Mouse (Mus musculus) layer of hippocampus, postnatal 25 days (tissue): ENCODE data around the gene Gm3055. TPM values are rescaled to one million over a fixed set of nuclear protein-coding genes. Genes with fewer than 3 reads are reported as not detected.
"Not testable (repeated sequence)": the region's sequence is repeated elsewhere in the genome, so short reads cannot be mapped to it uniquely, and the experiment has no call there.

Source experiments
- DNase-seq, 2 experiments: peaks; one replicate each; pipeline ENCODE4 v3.0.0; 2022; ENCODE audit warnings: mixed read lengths in 2 of 2, low spot score in 1 of 2; ENCODE audit errors: extremely low spot score in 1 of 2
- total RNA-seq, 2 experiments: library from RNA; stranded (reverse); gene quantifications; 2 replicates each; pipeline ENCODE4 v1.2.3; 2021

Gm3055 gene
- 1 to 10 TPM; 7.3 to 7.5 TPM for total RNA-seq

DNA sequence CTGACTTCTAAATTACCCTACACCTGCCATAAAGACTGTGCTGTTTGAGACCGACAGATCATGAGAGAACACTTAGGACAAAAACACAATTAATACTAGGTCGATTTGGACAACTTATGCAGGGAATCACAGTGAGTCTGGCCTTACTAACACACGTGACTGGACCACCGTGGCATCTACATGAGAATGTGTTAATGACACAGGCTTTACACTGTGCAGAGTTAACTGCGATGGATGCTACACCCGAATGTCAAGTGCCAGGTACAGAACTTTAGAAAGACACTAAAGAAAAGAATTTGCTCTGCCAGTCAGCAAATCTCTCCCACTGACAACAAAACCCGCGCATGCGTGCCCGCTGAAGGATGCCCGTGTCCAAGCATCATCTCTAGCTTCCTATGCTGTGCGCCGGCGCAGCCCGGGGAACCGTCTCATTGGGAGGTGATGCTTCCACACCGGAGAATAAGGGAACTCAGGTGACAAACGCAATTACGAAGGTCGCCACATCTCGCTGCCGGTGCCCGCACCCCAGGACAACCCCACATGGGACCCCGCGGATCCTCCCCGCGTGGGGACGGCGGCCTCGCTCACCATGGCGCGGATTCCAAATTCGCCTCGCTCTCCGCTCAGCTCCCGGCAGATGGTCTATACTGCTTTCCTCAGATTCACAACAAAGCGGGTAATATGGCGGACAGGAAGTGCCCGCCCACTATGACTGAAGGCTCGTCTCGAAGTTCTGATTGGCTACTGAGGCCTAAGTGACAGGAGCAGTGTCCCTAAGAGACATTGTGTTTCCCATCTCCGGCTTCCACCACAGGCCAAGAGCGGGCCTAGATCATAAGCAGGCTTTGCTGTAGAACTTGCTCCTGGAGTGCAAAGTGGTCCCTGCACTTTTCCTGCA is at the start of gene Gm3055:
Gene Gm3055 (minus strand): TSS at position 656 of the 898 bp plus-strand sequence.
- not testable (repeated sequence) for DNase-seq

- not testable (repeated sequence) for DNase-seq
Observed at GRCm38 (mm10) chr10:81811899-81812298, 40.9 kb upstream of the Gm3055 start, which contains the start of gene Gm4767. Gm4767 (plus strand) TSS chr10:81812186.

- not testable (repeated sequence) for DNase-seq
Observed at GRCm38 (mm10) chr10:81771404-81771777, 430 bp upstream of the Gm3055 start.

DNA sequence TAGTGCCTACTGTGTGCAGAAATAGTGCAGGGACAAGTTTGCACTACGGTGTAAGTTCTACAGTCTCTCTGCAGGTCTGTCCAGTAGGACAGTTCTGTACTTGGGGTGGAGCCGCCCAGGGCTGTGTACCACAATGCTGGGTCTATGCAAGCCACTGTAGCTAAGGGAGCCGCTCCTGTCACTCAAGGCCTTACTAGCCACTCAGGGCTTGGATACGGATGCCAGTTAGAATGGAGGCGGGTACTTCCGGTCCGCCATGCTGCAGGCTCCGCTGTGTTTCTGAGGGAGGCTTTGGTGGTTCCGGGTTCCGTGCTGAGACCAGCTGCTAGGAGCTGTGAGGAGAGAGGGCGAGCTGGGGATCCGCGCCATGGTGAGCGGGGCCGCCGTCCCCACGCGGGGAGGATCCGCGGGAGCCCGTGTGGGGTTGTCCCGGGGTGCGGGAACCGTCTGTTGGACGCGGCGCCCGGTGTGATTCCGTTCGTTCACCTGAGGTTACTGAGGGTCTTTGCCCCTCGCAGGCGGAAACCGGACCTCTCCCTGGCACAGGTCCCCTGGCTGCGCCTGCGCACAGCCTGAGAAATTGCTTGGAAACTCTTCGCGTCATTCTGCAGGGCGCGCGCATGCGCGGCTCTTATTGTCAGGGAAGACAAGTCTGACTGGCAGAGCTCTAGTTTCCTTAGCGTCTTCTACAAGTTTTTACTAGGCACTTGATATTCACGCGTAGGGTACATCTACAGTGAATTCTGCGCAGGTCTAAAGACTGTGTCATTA is 66.2 kb downstream of the Gm3055 start, which contains the start of gene Zfp433:
Gene Zfp433 (plus strand): TSS at position 295 of the 771 bp plus-strand sequence.
- not testable (repeated sequence) for DNase-seq

Other genes starting within 250 kb of the Gm3055 start
- gene Gna15, start 246.9 kb downstream of the Gm3055 start, total RNA-seq: 1 to 10 TPM; 2.4 to 3.2 TPM
- 100 to 1,000 TPM; 110 to 121 TPM for gene Gna11, start 226.0 kb downstream of the Gm3055 start, total RNA-seq
- gene Aes, start 211.7 kb downstream of the Gm3055 start, total RNA-seq: 100 to 1,000 TPM; 692 to 732 TPM
- gene Tle2, start 196.6 kb downstream of the Gm3055 start, total RNA-seq: 10 to 100 TPM; 22.5 to 32.3 TPM
- 1 to 10 TPM; 1.7 to 4.1 TPM for gene Tle6, start 170.1 kb downstream of the Gm3055 start, total RNA-seq
- gene BC025920, start 164.9 kb downstream of the Gm3055 start, total RNA-seq: 1 to 10 TPM; 4.2 to 4.4 TPM
- 10 to 100 TPM; 23.5 to 30.9 TPM for gene Sirt6, start 143.4 kb downstream of the Gm3055 start, total RNA-seq
- gene Ankrd24, start 142.6 kb downstream of the Gm3055 start, total RNA-seq: 10 to 100 TPM; 30.8 to 39.0 TPM
- 1 to 10 TPM; 4.7 to 5.3 TPM for gene Gm10778, start 122.1 kb downstream of the Gm3055 start, total RNA-seq
- gene Zfp433, start 66.3 kb downstream of the Gm3055 start, total RNA-seq: 10 to 100 TPM; 11.3 to 11.7 TPM
- gene Gm4767, start 41.0 kb upstream of the Gm3055 start, total RNA-seq: 1 to 10 TPM; 3.0 to 3.1 TPM
- 1 to 10 TPM; 2.7 to 2.9 TPM for gene Gm32687, start 92.8 kb upstream of the Gm3055 start, total RNA-seq
- 1 to 10 TPM; 3.2 to 3.8 TPM for gene Zfp781, start 159.3 kb upstream of the Gm3055 start, total RNA-seq